Mouse (Mus musculus) kidney, postnatal 25 days (tissue): ENCODE measurements around the gene Gm49395.

Source experiments
- DNase-seq, 2 experiments: peaks; one replicate each; pipeline ENCODE4 v3.0.0; 2021; ENCODE audit warnings: mixed read lengths in 2 of 2

The Gm49395 gene

DNA sequence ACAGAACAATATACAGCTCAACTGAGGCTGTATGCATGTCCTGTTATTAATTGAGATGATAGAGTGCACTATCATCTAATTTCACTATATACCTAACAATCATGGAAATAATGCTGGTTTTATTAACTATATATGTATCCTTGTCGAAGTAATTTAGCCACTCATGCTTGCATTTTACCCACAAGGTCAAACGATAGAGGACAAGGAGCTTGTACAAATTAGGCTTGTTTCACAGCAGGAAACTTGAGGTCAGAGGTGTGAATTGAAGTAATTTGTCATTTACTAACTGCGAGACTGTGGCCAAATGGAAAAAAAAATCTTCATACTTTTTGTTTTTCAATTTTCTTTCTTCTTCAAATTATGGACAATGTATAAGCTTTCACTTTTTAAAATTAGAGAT is 3.5 kb downstream of the Gm49395 start:
- no peak for DNase-seq

DNA sequence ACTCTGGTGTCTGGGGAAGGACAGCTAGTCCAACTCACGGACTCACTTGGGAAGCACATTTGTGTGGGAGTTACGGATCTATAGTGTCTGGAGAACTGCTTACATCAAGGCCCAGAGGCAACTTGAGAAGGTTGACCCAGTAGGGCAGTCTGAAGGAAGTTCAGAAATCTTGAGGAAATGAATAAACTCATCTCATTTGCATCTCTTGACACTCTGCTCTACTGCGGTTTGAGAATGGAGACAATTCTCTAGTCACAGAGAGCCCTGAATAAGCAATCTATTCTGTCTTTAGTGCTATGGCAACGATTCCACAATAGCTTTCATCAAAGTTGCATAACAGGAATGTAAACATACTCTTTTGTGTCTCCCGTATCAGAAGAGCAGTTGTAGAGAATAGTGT is 4.8 kb downstream of the Gm49395 start:
- no peak for DNase-seq

DNA sequence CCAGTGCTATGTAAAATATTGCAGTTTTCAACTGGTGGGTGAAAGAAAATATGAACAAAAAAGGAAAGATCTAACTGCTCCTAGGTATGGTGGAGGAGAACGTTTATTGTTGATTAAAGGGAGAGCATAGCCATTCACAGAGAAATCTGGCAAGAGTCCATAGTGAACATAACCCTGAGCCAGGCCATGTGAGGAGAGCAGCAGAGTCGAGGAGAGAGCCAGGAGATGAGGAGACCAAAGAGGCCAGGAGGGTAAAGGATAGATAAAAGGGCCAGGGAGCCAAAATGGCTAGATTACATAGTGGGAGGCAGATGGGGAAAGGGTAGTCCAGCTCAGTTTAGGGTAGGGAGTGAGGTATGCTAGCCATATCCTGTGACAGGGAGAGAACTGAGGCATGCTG is 5.5 kb downstream of the Gm49395 start:
- DNase-seq, result peak; percentile 33 to 66

DNA sequence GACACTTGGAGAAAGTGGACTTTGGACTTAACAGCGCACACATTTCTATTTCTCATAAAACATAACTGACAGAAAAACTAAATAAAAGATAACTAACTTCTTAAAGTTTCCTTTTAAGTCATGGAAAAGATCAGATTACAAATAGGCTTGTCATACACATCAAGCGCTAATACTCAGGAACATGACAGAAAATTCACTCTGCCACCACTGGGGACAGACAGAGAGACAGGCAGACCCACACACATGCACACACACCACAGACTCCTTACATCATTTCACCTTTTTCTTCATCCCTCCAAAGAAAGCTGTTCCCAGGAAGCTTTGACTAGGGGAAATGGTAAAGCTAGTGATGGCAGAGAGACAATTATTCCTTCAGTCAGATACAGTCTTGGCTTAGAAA is 6.3 kb downstream of the Gm49395 start:
- DNase-seq, result no peak

DNA sequence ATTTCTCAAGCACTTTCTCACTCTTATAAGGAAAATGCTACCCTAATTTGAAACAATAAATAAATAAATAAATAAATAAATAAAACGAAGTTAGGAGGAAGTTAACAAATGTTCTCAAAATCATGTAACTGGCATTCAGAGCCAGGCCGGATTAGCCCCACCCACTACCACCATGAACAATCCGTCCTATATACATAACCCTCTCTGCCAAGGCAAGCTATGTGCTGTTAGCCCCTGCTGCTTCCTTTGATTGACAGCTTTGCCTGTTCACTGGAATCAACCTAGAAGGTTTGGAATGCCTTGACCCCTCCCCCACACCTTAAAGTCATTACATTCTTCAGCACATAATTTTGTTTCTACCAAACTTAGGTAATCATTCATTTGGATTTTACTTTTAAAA is 10.2 kb downstream of the Gm49395 start:
- DNase-seq, result peak in 1 of 2 experiments; percentile 21

DNA sequence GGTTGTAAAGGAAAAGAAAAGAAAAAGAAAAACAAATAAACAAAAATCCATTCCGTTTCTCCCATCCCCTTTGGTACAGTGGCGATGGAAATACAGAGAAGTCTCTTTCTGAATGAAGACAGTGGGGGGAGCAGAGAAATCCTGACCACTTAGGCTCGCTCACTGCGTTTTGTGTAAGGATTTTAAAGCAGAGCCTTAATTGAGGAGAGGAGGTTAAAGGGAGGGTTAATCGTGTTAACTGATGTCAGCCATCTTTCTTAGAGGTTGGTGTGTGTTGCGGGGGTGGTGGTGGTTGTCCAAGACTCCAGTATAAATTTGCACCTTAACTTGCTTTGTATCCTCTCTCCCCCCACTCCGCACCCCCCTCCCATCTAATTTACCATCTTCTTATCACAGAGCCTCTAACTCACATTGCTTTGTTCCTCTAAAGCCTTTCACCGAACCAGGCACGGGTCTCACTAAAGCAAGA is 10.7 kb downstream of the Gm49395 start:
- DNase-seq, result no peak

DNA sequence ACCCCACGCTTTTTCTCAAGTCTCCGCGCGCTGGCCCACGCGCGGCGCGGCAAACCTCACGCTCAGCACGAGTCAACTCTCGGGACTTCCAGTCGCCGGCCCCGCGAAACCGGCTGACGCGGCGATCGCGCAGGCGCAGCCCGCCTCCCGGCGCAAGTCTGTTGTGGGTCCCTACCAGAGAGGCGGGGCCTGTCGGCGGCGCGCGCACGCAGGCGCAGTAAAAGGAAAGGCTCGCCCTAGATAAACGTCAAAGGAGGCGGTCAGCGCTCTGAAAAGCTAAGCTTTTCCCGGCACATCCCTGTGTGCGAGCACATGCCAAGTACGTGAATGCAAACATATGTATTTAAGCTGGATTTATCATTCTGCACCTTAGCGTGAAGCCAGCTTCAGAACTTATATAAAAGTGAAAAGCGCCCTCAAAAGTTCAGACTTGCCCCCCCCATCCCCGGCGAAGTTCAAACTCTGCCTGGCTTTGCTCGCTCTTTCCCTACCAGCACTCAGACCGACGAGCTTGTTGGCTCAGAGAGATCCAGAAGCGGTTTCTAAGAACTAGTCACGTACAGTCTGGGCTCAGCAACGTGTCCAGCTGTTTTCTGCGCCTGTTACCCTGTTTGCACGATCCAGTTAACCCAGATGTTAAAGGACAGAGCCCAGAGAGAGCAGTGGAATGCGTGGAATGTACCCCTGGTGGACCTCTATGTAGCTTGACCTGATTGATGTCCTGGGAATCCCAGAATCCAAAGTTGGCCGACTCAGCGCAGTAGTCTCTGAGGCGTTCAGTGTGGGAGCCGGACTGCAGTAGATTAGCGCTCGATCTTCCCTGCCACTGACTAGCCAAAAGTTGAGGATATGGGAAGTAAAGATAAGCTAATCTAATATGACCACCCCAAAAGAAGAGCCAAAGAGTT is 11.4 kb downstream of the Gm49395 start, which contains the start of gene Pelo:
Pelo (minus strand) TSS at position 118 of the 908 bp plus-strand sequence.
- DNase-seq, result peak; percentile 96 to 98

DNA sequence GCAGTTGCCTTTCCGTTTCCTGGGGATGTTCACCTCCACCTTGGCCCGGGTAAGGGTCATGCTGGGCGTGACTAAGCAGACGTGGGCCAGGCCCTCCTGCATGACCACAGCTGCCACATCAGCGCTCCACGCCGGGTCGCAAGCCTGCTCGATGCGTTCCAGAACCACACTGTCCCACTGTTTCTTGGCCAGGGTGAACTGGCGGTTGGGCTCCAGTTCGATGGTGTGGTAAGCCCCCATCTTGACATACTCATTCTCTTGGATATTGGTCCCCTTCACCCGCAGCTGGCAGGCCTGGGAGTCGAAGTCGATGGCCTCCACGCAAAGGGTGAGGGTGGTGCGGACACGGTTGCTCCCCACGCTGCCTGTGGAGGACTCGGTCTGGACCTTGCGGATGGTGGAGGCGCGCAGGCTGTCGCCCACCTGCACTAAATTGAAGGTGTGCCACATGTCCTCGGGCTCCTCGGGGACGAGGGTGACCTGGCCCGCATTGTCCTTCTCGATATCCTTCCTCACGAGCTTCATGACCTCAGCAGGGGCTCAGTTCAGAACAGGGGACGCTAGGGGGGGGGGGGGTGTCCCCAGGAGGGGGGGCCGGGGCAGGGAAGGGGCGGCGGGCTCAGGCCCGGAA is 12.2 kb downstream of the Gm49395 start:
- DNase-seq, result peak; percentile 63 to 80

DNA sequence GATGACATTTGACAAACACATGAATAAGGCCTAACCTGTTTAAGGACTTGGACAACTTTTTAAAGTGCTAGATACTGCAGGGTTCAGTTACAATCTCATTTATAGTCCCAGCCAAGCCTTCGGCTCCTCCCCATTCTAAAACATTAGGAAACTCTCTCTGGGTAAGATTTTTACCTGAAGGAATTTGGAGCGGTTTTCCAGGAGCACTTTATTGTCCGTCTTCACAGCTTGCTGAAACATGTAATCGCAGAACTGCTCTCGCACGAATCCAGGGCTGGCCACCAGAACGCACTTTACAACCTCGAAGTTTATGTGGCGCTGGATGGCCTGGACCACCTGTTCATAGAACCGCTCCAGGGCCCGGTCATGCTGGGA is 12.7 kb downstream of the Gm49395 start:
- no peak for DNase-seq

DNA sequence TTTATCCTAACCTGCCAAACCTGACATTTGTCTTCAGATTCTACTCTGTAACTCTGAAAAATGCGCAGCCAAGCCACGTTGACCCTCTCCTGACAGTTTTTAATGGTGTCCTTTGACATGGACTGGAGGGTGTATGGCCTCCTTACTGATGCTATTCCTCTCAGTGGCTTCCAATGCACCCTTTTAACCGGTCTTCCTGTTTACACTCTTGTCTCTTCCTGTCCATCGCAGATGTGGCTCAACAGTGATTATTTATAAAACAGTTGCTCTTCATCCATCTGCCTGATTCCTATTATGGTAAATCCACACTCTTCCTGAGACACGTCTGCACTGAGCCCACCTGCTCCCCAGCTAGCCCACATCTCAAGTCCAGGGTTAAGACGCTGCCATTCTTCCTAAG is 15.7 kb downstream of the Gm49395 start:
- DNase-seq, result no peak

DNA sequence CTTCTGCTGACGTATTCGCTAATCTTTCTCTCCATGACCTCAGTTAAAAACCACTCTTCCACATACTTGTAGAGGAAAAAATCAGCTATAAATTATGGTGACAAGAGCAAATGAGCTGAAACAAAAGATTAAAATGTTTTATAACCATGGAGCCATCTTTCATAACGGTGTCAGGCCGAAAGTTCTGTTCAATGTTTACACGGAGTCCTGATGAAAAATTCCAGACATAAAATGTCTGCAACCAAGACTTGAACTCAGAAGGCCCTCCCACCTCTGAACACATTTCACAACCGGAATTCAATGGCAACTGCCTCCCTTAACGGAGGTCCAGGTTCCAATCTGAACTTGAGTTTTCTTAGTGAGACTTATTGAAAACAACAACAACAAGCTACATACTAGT is 19.4 kb downstream of the Gm49395 start:
- no peak for DNase-seq

DNA sequence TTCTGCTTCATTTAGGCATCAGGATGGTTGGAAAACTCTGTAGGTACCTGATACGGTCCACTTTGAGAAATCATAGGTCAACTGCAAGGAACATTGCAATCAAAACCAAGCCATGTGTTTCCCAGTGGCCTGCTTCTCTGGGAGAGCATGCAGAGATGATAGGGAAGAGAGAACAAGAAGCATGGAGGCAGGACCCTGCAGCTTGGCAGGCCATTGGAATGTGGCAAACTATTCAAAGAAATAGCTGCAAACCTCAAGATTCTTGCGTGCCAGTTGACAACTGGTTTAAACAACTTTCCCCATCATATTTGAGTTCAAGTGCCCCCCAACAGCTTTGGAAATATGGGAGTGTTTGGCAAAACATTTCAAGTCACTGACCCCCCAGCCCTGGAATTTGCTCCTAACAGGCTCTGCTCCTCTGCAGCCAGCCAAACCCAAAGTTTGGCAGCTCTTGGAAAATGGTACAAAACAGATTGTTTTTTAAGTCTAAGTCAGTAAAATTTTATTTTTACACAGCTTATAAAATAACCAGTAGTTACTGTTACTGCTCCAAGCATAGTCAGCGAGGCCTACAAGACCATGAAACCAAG is 21.6 kb downstream of the Gm49395 start:
- peak; percentile 38 to 44 for DNase-seq

DNA sequence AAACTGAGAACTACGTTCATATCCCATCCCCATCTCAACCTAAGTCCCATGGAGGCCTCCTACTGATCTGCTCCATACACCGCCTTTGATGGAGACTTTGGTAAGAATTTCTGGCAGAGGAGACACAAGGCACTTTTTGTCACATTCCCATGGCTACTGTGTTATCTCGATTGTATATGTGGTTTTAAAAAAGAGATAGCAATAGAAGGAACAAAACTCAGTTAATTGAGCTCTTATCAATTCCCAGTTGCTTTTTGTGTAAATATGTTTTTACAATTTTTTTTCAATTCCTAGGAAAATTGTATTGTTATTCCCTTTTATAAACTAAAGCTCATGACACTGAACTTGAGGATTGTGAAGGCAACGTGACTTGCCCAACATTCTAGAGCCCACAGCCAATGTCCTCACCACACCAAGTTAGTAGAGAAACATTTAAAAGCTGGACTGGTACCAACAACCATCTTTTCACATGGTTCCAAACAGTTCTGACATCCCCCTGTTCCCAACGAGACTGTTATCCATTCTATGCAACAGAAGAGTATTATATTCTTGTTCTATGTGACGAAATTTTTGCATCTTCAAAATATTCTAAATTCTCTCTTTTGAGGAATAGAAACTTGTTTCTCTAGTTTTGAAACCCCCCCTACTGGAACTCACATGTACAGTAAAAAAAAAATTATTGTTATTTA is 22.6 kb downstream of the Gm49395 start:
- no peak for DNase-seq

DNA sequence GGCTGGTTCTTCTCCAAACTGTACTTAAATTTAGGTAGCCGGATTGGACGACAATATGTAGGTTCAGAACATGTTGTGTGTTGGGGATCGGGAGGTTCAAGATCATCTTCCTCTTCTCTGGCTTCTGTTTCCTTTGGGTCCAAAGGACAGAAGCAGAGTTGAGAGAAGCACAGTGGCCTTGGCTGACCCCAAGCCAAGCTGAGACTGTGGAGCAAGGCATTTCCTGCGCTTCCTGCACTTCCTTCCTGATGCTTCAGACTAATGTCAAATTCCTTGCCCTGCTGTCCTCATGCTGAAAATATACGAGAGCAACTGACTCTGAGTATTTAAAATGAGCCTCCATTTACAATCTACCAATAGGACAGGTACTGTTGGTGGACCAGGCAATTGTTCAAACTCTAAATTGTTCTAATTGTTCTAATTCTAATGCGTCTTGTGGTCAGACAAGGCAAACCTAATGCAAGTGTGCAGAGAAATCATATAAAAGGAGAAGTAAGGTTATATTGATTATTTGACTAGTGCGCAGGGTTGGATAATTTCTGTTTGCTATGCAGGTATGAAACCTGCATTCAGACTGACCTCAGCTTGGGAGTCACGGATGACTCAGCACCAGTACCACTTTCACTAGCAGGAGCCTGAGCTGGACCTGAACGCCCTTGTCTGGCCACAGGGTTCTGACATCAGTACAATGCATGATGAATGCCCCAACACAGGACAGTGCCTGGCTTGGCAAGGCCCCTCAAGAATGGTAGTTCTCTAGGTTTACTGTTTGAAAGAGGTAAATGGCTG is 24.2 kb downstream of the Gm49395 start:
- peak; percentile 68 to 84 for DNase-seq

DNA sequence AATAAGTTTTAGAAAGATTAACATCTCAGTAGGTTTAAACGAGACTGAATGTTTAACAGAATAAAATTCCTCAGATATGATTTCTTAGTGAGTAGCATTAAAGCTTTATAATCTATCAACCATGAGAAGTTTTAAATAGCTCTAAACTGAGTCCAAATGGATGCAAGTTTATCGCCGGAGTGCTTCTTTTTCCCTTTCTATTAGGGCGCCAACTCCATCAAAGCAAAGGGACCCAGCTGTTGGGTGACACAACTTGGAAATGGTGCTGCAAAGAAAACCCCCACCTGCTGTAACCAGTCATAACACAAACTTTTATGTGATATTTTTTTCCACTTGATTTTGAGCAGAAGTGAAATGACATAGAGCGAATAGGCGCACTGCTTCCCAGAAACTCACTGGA is 29.3 kb downstream of the Gm49395 start:
- DNase-seq, result no peak

DNA sequence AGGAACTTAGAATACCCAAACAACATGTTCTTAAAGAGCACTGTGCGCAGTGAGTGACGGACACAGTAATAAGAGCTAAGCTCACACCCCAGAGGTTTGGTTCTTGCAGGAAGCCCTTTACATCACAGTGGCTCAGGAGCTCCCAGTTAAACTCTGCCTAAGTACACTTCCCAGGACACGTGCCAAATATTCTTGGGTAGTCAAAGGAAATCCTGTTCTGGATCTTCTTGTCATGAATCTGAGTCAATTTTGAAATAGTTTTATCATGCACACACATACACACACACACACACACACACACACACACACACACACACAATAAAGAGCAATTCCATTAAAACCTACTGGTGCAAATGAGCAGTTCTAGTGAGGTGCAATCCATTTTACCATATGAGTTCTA is 30.3 kb downstream of the Gm49395 start:
- peak; percentile 65 to 72 for DNase-seq

DNA sequence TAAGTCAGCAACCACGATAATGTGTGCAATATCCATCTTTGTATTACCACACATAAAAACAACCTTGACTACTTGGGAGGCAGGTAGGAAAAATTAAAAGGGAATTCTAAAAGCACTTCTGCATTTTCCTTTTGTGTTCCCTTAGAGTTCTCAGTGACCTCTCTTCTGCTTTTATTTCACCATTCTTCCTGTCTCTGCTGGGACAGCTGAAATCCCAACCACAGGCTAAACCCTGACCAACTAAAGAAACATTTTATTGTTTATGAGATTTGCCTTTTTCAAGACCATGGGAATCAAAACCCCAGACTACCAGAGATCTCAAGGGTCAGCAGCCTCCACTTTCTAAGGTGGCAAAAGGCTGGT is 33.8 kb downstream of the Gm49395 start:
- no peak for DNase-seq

DNA sequence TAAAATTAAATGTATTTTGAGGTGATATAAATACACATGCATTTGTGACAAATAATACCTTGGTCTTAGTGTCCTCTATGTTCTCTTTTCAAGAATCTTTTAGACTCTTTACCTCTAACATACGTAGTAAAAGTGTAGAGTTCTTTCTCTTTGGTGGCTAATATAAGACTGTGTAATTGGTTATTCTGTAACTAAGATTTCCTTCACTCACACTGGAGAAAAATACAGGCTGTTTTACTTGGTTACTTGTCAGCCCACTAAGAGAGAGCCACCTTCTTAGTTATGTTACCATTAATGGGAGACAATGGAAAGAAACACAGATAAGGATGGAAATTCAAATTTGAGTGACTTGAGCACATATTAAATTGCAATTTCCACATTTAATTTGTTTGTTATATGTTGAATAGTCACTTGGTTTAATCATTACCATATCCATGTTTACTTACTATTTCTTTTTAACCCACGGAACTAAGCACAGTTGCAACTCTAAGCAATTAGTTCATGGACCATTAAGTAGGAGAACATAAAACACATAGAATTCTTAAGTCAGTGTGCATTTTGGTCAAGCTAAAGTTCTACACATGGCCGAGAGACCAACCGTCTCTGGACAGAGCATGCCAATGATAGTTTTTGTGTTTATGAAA is 34.3 kb downstream of the Gm49395 start:
- DNase-seq, result no peak

DNA sequence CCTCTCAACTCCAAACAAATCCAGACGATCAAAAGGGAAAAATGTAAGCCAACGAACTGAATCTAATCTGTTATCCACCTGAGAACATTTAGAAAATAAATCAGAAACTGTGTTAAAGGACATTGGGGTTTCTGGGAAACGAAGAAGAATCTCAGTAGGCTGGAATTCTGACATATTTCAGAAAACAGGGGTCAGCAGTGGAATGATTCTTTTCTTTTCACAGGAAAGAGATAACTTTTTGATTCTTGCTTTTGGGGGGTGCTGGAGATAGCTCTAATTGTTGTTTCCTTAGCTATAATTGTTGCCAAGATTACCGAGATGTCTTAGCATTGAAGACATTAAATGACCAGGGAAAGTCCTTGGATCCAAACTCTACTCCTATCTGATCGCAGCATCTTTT is 44.2 kb downstream of the Gm49395 start:
- no peak for DNase-seq

DNA sequence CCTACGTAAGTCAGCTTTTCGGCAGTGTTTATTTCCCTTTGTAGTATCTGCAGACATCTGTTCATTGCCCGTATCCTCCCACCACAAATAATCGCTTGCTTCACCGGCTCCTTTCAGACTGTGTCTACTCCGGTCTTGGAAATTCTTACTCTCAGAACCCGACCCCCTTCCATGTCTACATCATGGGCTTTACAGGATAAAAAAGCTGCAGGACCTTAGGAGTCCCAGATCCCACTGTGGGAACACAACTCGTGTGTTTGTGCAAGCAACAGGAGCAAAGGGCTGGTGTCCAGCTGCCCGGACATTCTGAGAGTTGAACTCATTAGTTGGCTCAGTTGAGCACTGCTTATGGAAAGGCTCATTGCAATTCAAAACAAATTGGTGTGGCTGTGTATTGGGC is 46.9 kb downstream of the Gm49395 start:
- DNase-seq, result peak in 1 of 2 experiments; percentile 38

DNA sequence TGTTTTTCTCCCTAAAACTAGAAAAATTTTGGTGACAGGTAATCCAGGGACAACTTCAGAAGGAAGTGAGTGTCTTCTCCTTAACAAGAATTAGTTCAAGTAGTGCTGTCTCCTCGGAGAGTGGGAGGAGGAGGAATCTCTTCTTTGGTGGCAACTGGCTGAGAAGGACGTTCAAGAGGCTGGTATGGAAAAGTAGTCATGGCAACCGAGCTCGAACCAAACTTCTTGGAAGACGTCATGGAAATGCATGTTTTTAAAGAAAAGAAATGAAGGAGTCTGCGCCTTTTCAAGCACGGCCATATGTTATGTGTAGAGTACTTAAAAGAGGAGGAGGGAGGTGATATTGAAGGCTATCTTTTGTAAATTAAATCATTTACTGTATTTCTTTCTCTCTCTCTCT is 49.2 kb downstream of the Gm49395 start:
- no peak for DNase-seq
